Mouse (Mus musculus) embryonic fibroblast, embryonic 13.5 days (primary cell): Measurements from ENCODE around the gene Olfr1185-ps1. TPM values are rescaled to one million over a fixed set of nuclear protein-coding genes. Genes with fewer than 3 reads are reported as not detected.
"Not testable (repeated sequence)": the region's sequence is repeated elsewhere in the genome, so short reads cannot be mapped to it uniquely, and the experiment has no call there.

Source experiments
- H3K27ac ChIP-seq: 2 replicates; pipeline ENCODE4 v1.5.1; 2012; ENCODE audit warnings: low read length, control low read depth, inconsistent platforms; ENCODE audit not compliant: insufficient read depth
- H3K4me1 ChIP-seq: 2 replicates; pipeline ENCODE4 v1.6.1; 2011; ENCODE audit warnings: low read length; ENCODE audit not compliant: control insufficient read depth, insufficient read depth
- H3K4me3 ChIP-seq: 2 replicates; pipeline ENCODE4 v1.5.1; 2011; ENCODE audit warnings: mild to moderate bottlenecking, control low read depth, low read length; ENCODE audit not compliant: insufficient read depth
- CTCF ChIP-seq: IDR thresholded peaks from 2 replicates; pipeline ENCODE4 v1.5.1; 2011; ENCODE audit warnings: mild to moderate bottlenecking, control low read depth, low read length, moderate library complexity, borderline replicate concordance; ENCODE audit not compliant: insufficient read depth
- POLR2A ChIP-seq: IDR thresholded peaks from 2 replicates; pipeline ENCODE4 v1.6.1; 2011; ENCODE audit warnings: low read depth, mild to moderate bottlenecking, control low read depth, low read length, moderate library complexity
- polyA plus RNA-seq: library from polyadenylated mRNA; stranded (reverse); fragments of >200 nt; gene quantifications from 2 replicates; pipeline ENCODE4 v1.2.4, GENCODE M21; 2011; ENCODE audit warnings: low read depth; ENCODE audit not compliant: missing spikeins, insufficient read length

Gene Olfr1185-ps1
- polyA plus RNA-seq: not detected in 2 replicates

DNA sequence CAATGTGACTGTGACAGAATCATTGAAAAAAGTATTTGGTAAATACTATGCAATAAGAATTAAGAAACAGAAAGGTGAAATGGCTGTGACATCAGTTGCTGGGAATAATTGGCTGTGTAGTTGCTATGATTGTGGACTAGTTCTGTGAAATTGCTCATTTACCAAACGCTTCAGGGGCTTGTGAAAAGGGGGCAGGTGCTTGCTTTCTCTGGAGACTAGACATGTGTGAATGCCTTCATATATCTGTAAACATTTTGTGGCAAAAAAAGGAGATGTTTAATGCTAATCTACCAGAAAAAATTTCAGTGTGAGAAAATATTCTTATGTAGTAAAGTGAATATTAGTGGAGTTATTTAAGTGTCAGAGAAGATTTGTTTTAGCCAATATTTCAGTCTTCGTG is at the start of gene Olfr1185-ps1:
Gene Olfr1185-ps1, plus strand, starts transcription at position 301 of the 400 bp plus-strand sequence.
- TF ChIP-seq CTCF: no peak
- TF ChIP-seq POLR2A: no peak
- H3K4me3 ChIP-seq: no peak within 1 kb of the TSS
- no peaks in the 10 kb centered on the region for H3K4me1 ChIP-seq
- no peak within 1 kb of the TSS for H3K27ac ChIP-seq

DNA sequence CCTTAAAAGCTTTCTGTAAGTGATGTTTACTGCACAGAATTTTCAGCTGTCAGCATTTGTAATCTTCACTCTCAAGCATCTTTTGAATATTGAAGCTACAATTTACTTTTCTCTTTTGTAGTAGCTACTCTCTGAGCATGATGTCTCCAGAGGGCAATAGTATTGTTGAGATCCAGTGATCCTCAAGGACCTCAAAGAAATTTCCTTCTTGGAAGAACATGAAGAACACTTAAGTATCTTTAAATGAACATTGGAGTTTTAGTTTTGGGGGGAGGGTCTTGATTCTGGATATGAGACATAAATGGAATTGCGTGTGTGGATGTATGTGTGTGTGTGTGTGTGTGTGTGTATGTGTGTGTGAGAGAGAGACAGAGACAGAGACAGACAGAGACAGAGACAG is 44.1 kb upstream of the Olfr1185-ps1 start, which contains the start of gene Gm13757:
Gene Gm13757, minus strand, starts transcription at position 101 of the 400 bp plus-strand sequence.
- no peak for TF ChIP-seq CTCF
- TF ChIP-seq POLR2A: no peak
- H3K27ac ChIP-seq: no peak within 1 kb of the TSS
- H3K4me3 ChIP-seq: no peak within 1 kb of the TSS
- H3K4me1 ChIP-seq: no peaks in the 10 kb centered on the region

DNA sequence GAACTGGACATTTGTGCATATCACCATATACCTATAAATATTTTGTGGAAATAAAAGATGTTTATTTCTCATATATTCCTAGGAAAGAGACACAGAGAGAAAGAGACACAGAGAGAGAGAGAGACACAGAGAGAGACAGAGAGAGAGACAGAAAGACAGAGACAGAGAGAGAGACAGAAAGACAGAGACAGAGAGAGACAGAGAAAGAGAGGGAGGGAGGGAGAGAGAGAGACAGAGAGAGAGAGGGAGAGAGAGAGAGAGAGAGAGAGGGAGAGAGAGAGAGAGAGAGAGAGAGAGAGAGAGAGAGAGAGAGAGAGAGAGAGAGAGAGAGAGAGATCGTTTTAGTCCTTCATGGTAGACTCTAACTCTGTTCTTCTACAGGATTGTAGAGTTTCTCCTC is 38.6 kb upstream of the Olfr1185-ps1 start, which contains the start of gene Olfr1183:
Gene Olfr1183, plus strand, starts transcription at position 301 of the 400 bp plus-strand sequence.
- H3K4me3 ChIP-seq, H3K4me1 ChIP-seq, H3K27ac ChIP-seq: not testable (repeated sequence)

DNA sequence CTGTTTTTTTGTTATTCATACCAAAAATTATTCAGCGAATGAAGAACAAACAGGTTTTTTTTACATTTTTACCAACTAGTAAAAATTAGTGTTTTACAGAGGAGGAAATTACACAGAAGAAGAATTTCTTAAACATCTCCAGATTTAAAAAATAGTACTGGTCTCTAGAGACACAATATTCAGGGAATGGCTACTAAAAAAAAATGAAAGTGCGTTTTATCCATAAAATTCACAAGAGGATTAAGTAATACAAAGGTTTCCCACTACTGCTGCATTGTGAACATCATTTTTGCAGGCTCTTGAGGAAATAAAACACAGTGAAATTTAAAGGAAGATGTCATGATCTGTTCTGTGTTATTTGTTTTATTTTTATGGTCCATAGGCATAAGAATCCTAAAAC is 9.8 kb upstream of the Olfr1185-ps1 start, which contains the start of gene Olfr1184:
Gene Olfr1184, plus strand, starts transcription at position 301 of the 400 bp plus-strand sequence.
- TF ChIP-seq CTCF (no peak), POLR2A (no peak)
- Histone ChIP-seq H3K4me3 (no peak within 1 kb of the TSS), H3K4me1 (no peaks in the 10 kb centered on the region), H3K27ac (no peak within 1 kb of the TSS)

DNA sequence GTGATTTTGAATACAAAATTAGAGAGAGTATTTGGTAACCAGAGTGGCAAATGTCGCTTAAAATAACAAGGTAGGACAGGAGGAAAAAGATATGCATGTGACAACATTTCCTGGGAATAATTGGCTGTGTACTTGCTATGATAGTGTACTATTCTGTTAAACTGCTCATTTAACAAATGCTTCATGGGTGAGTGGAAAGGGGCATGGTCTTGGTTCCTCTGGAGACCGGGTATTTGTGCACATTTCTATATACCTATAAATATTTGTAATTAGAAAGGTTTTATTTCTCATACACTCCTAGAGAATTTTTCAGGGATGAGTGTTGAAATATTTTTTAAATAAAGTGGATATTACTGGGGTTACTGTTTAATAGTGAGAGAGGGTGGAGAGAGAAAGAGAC is 25.1 kb downstream of the Olfr1185-ps1 start, which contains the start of gene Olfr1186:
Gene Olfr1186, plus strand, starts transcription at position 301 of the 400 bp plus-strand sequence.
- Histone ChIP-seq H3K4me3 (no peak within 1 kb of the TSS), H3K27ac (no peak within 1 kb of the TSS), H3K4me1 (no peaks in the 10 kb centered on the region)
- no peak for TF ChIP-seq CTCF
- TF ChIP-seq POLR2A: no peak

DNA sequence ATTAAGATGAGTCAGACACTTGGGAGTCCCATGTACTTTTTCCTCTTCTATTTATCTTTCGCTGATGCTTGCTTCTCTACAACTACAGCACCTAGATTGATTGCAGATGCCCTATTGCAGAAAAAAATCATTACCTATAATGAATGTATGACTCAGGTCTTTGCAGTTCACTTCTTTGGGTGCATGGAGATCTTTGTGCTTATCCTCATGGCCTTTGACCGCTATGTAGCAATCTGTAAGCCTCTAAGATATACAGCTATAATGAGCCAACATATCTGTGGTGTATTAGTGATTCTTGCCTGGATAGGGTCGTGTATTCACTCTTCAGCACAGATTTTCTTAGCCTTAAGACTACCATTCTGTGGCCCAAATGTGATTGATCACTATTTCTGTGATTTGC is 32.6 kb downstream of the Olfr1185-ps1 start:
- H3K4me3 ChIP-seq: no peak overlapping the region
- TF ChIP-seq POLR2A (no peak), CTCF (no peak)
- H3K27ac ChIP-seq: no peak overlapping the region
- no peaks in the 10 kb centered on the region for H3K4me1 ChIP-seq

Other genes with a start within 250 kb of the Olfr1185-ps1 start
- not detected in 2 replicates for gene Olfr1173, start 213.4 kb upstream of the Olfr1185-ps1 start, polyA plus RNA-seq
- not detected in 2 replicates for gene Olfr1174-ps, start 178.2 kb upstream of the Olfr1185-ps1 start, polyA plus RNA-seq
- not detected in 2 replicates for gene Olfr1175-ps, start 166.1 kb upstream of the Olfr1185-ps1 start, polyA plus RNA-seq
- not detected in 2 replicates for gene Olfr1176, start 156.6 kb upstream of the Olfr1185-ps1 start, polyA plus RNA-seq
- gene Olfr1177-ps, start 146.8 kb upstream of the Olfr1185-ps1 start, polyA plus RNA-seq: not detected in 2 replicates
- gene Olfr1178, start 106.3 kb upstream of the Olfr1185-ps1 start, polyA plus RNA-seq: not detected in 2 replicates
- not detected in 2 replicates for gene Olfr1179, start 86.9 kb upstream of the Olfr1185-ps1 start, polyA plus RNA-seq
- not detected in 2 replicates for gene Olfr1180, start 74.2 kb upstream of the Olfr1185-ps1 start, polyA plus RNA-seq
- gene Olfr1181, start 67.1 kb upstream of the Olfr1185-ps1 start, polyA plus RNA-seq: not detected in 2 replicates
- gene Gm13757, start 44.2 kb upstream of the Olfr1185-ps1 start, polyA plus RNA-seq: not detected in 2 replicates
- not detected in 2 replicates for gene Olfr1183, start 38.5 kb upstream of the Olfr1185-ps1 start, polyA plus RNA-seq
- not detected in 2 replicates for gene Olfr1184, start 9.7 kb upstream of the Olfr1185-ps1 start, polyA plus RNA-seq
- gene Olfr1186, start 25.2 kb downstream of the Olfr1185-ps1 start, polyA plus RNA-seq: not detected in 2 replicates
- not detected in 2 replicates for gene Olfr1188, start 63.6 kb downstream of the Olfr1185-ps1 start, polyA plus RNA-seq
- not detected in 2 replicates for gene Olfr1189, start 93.1 kb downstream of the Olfr1185-ps1 start, polyA plus RNA-seq
- not detected in 2 replicates for gene Olfr1191-ps1, start 147.2 kb downstream of the Olfr1185-ps1 start, polyA plus RNA-seq
- not detected in 2 replicates for gene Olfr1192-ps1, start 155.2 kb downstream of the Olfr1185-ps1 start, polyA plus RNA-seq
- gene Olfr1193, start 182.3 kb downstream of the Olfr1185-ps1 start, polyA plus RNA-seq: not detected in 2 replicates
- gene Olfr1195, start 195.9 kb downstream of the Olfr1185-ps1 start, polyA plus RNA-seq: not detected in 2 replicates
- gene Olfr1196, start 211.3 kb downstream of the Olfr1185-ps1 start, polyA plus RNA-seq: not detected in 2 replicates
- gene Olfr1197, start 239.0 kb downstream of the Olfr1185-ps1 start, polyA plus RNA-seq: not detected in 2 replicates